Mouse (Mus musculus) cerebral cortex, adult 2 months (tissue): ENCODE measurements around the gene Plce1.

Source experiments
- WGBS: fragments of 180-500 bp; shearing (Covaris S2); methylation state at CpG from one replicate; pipeline ENCODE4 v1.1.7; 2018; 5-methylcytosine and 5-hydroxymethylcytosine counted together

Plce1 gene

DNA sequence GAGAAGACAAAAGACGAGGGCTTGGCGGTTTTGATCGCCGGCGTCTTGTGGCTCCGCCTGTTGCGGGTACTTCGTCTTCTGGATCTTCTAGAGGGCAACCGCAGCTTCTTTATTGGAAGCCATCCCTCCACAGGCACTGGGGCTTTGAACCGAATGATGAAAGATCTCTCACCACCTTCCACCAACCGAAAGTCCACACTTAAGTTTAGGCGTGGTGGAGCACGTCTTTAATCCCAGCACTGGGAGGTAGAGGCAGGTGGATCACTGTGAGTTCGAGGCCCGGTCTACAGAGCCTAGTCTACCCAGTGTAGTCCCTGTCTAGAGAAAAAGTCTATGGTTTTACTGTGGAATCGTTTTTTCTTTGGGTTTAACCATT, 338.5 kb downstream of the Plce1 start:
- WGBS, result 10% methylated on average over 16 of the region's 16 CpGs

DNA sequence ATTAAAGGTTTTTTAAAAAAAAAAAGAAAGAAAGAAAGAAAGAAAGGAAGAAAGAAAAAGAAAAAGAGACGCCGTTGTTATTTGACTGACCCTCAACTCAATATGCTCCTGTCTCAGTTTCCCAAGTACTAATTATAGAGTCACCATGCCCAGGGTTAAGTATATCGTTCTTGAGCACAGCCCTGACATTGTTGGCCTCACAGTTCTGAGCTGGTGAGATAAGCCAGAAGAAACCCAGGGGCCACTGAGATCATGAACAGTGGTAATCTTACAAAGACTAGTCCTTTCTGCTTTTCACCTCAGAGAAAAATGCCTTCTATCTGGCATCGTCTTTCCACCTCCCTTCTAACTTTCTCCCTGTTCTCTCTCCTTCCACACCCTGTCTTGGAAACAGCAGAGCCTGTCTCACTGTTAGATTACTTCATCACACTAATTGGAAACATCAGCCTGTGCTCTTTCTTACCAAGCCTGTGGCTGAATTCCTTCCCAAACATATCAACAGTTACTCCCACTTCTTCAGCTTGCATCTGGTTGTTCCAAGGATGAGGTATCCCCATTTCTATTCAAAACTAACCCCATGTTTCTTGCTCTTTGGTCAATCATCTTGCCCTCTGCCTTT, 339.4 kb downstream of the Plce1 start:
- 88% methylated on average over 4 of the region's 4 CpGs for WGBS

DNA sequence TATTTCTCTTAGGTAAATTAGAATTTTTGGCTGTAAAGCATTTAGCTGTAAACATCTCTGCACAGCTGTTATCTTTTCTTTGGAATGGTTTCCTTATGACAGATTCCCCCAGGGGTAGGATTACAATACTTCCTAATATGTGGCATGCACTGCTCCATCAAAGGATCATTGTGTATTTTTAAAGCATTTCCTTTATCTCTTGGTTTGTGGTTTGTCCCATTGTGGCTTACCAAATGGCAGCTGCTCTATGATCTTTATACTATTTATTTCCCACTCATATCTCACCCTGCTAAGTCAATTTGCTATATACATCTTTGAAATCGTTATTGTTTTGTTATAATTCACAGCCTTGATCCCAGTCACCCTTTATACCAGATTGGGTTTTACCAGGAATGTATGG, 352.3 kb downstream of the Plce1 start:
- 70% methylated on average over 1 of the region's 1 CpGs for WGBS
